Mouse (Mus musculus) kidney, embryonic 15.5 days (tissue): ENCODE results near the gene Tceal1. TPM values are rescaled to one million over a fixed set of nuclear protein-coding genes. Genes with fewer than 3 reads are reported as not detected.

Source experiments
- polyA plus RNA-seq: library from polyadenylated mRNA; unstranded; fragments of >200 nt; fragmentation: Nextera tagmentation; extraction: Ambion mirVana; gene quantifications from 2 replicates; pipeline ENCODE4 v1.2.1, GENCODE M21; 2015

The Tceal1 gene
- polyA plus RNA-seq, 1 experiment from 2014 or later, result 10.4 TPM

Other genes with a start within 250 kb of the Tceal1 start
- not detected in 2 replicates for gene Kir3dl1, start 190.0 kb upstream of the Tceal1 start, polyA plus RNA-seq
- not detected in 2 replicates for gene Kir3dl2, start 163.9 kb upstream of the Tceal1 start, polyA plus RNA-seq
- 9.2 and 10.5 TPM in 2 replicates for gene Tceal3, start 117.1 kb upstream of the Tceal1 start, polyA plus RNA-seq
- gene Morf4l2, start 35.7 kb downstream of the Tceal1 start, polyA plus RNA-seq, result 557 and 568 TPM in 2 replicates
- 0.09 TPM in 1 of 2 replicates, not detected in the other for gene Glra4, start 72.2 kb downstream of the Tceal1 start, polyA plus RNA-seq
- 3.4 and 4.7 TPM in 2 replicates for gene Plp1, start 114.7 kb downstream of the Tceal1 start, polyA plus RNA-seq
- 0.19 and 0.25 TPM in 2 replicates for gene Rab9b, start 160.8 kb downstream of the Tceal1 start, polyA plus RNA-seq
- not detected in 2 replicates for gene H2bfm, start 219.3 kb downstream of the Tceal1 start, polyA plus RNA-seq